Mouse (Mus musculus) kidney, adult 18-20 months (tissue): ENCODE results near the gene Scml4.

Experiments
- DNase-seq: peaks from one replicate; pipeline ENCODE4 v3.0.0; 2021

The Scml4 gene

GRCm38 (mm10) chr10:42951078-42952045 is 91.2 kb downstream of the Scml4 start:
- no peak for DNase-seq

- peak; percentile 34 for DNase-seq
These were observed 91.9 kb downstream of the Scml4 start for GRCm38 (mm10) chr10:42952046-42952420.

GRCm38 (mm10) chr10:42953601-42954000 is 93.4 kb downstream of the Scml4 start:
- no peak for DNase-seq

- no peak for DNase-seq
These were observed 95.0 kb downstream of the Scml4 start for GRCm38 (mm10) chr10:42955205-42955604.

GRCm38 (mm10) chr10:42957881-42958651 is 97.9 kb downstream of the Scml4 start:
- peak; percentile 66 for DNase-seq

- DNase-seq: no peak
These were observed 98.5 kb downstream of the Scml4 start for GRCm38 (mm10) chr10:42958686-42959085.

- no peak for DNase-seq
These were observed 101.6 kb downstream of the Scml4 start for GRCm38 (mm10) chr10:42961771-42962170.

GRCm38 (mm10) chr10:42962181-42962601 is 102.0 kb downstream of the Scml4 start:
- DNase-seq: no peak

- no peak for DNase-seq
These were observed 102.5 kb downstream of the Scml4 start for GRCm38 (mm10) chr10:42962655-42963054.

GRCm38 (mm10) chr10:42963061-42963460 is 102.9 kb downstream of the Scml4 start:
- no peak for DNase-seq

GRCm38 (mm10) chr10:42968332-42968731 is 108.2 kb downstream of the Scml4 start:
- no peak for DNase-seq

- DNase-seq: peak; percentile 70
These were observed 112.5 kb downstream of the Scml4 start for GRCm38 (mm10) chr10:42972504-42973172.

GRCm38 (mm10) chr10:42973537-42973936 is 113.4 kb downstream of the Scml4 start:
- no peak for DNase-seq

- DNase-seq: no peak
These were observed 116.4 kb downstream of the Scml4 start for GRCm38 (mm10) chr10:42976577-42976976.

- DNase-seq: no peak
These were observed 118.2 kb downstream of the Scml4 start for GRCm38 (mm10) chr10:42978346-42978745.

- DNase-seq: no peak
These were observed 121.0 kb downstream of the Scml4 start for GRCm38 (mm10) chr10:42980999-42981757.

- no peak for DNase-seq
These were observed 124.7 kb downstream of the Scml4 start for GRCm38 (mm10) chr10:42984886-42985285.

GRCm38 (mm10) chr10:42987594-42988052 is 127.5 kb downstream of the Scml4 start:
- DNase-seq: peak; percentile 66

- no peak for DNase-seq
These were observed 128.5 kb downstream of the Scml4 start for GRCm38 (mm10) chr10:42988627-42989026.

GRCm38 (mm10) chr10:42989910-42990309 is 129.7 kb downstream of the Scml4 start:
- peak; percentile 59 for DNase-seq

GRCm38 (mm10) chr10:42991018-42991417 is 130.8 kb downstream of the Scml4 start:
- DNase-seq: no peak

GRCm38 (mm10) chr10:42994331-42994782 is 134.2 kb downstream of the Scml4 start:
- peak; percentile 34 for DNase-seq
